Mouse (Mus musculus) embryonic facial prominence, embryonic 15.5 days (tissue): Measurements from ENCODE around the gene Nrxn3. TPM values are rescaled to one million over a fixed set of nuclear protein-coding genes. Genes with fewer than 3 reads are reported as not detected.

Experiments used
- ATAC-seq: fragments of 200-750 bp; cut with Nextera tagmentation; 2 replicates; pipeline ENCODE4 v1.8.0; 2017; ENCODE audit warnings: low read depth, moderate TSS enrichment; ENCODE audit not compliant: insufficient number of reproducible peaks, low FRiP score, low TSS enrichment
- H3K27ac ChIP-seq: fragments of 300-500 bp; sonication (generic); replicated peaks from 2 replicates; pipeline ENCODE4 v1.5.1; 2015; ENCODE audit warnings: mild to moderate bottlenecking, inconsistent platforms
- H3K27me3 ChIP-seq: fragments of 300-500 bp; sonication (generic); 2 replicates; pipeline ENCODE4 v1.6.1; 2015; ENCODE audit warnings: inconsistent platforms
- H3K36me3 ChIP-seq: fragments of 300-500 bp; sonication (generic); 2 replicates; pipeline ENCODE4 v1.6.1; 2015; ENCODE audit warnings: mild to moderate bottlenecking, inconsistent platforms
- H3K4me1 ChIP-seq: fragments of 300-500 bp; sonication (generic); 2 replicates; pipeline ENCODE4 v1.6.1; 2015; ENCODE audit warnings: inconsistent platforms
- H3K4me2 ChIP-seq: fragments of 300-500 bp; sonication (generic); replicated peaks from 2 replicates; pipeline ENCODE4 v1.6.1; 2015; ENCODE audit warnings: mild to moderate bottlenecking, inconsistent platforms
- H3K4me3 ChIP-seq: fragments of 300-500 bp; sonication (generic); replicated peaks from 2 replicates; pipeline ENCODE4 v1.5.1; 2015; ENCODE audit warnings: mild to moderate bottlenecking, inconsistent platforms
- H3K9ac ChIP-seq: fragments of 300-500 bp; sonication (generic); 2 replicates; pipeline ENCODE4 v1.6.1; 2015; ENCODE audit warnings: inconsistent platforms
- H3K9me3 ChIP-seq: fragments of 300-500 bp; sonication (generic); replicated peaks from 2 replicates; pipeline ENCODE4 v1.6.1; 2016; ENCODE audit warnings: inconsistent platforms
- WGBS: fragments of 180-500 bp; shearing (Covaris S2); methylation state at CpG from one replicate; pipeline ENCODE4 v1.1.7; 2015; 5-methylcytosine and 5-hydroxymethylcytosine counted together
- polyA plus RNA-seq: library from polyadenylated mRNA; unstranded; fragments of >200 nt; fragmentation: Nextera tagmentation; extraction: Ambion mirVana; gene quantifications from 2 replicates; pipeline ENCODE4 v1.2.1, GENCODE M21; 2015

Nrxn3 gene
- polyA plus RNA-seq, 1 experiment from 2014 or later, result 4.5 TPM

DNA sequence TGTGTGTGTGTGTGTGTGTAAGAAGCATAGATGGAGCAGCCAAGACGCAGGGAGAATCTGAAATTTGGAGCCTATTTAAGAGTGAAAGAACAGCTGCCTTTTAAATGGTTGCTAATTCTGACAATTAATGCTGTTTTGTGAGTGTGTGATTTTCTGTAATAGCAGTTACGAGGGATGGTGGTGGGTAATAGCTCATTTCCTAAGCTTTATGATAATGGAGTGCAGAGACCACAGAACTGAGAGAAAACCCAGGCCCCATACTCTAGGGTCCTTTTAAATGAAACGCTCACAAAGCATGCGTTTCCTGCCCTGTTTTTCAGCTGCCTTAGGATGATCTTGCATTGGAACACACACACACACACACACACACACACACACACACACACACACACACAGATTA is 137.7 kb downstream of the Nrxn3 start:
- H3K27me3 ChIP-seq, result no peaks in the 10 kb centered on the region
- no peaks in the 10 kb centered on the region for H3K36me3 ChIP-seq
- H3K4me3 ChIP-seq, result no peak overlapping the region
- H3K4me2 ChIP-seq, result no peak overlapping the region
- H3K9me3 ChIP-seq, result no peaks in the 10 kb centered on the region
- no peak overlapping the region for H3K27ac ChIP-seq
- no peaks in the 10 kb centered on the region for H3K4me1 ChIP-seq
- H3K9ac ChIP-seq, result no peak overlapping the region
- WGBS, result 42% methylated on average over 4 of the region's 4 CpGs
- no peak for ATAC-seq

DNA sequence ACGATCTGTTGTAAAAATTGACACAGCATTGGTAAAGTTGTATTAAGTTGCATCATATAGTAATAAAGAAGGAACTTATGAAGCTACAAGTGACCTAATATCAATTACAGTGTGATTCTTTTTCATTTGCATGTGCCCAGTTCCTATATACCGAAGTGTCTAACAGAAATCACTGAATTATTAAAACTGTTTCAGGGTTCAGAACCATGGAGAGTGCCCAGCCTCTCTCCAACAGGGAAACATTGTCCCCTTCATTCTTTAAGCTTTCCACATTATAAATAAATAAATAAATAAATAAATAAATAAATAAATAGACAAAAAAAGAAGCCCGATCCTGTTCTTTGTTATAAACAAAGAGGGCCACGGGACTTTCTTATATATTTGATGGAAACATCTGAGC is 140.4 kb downstream of the Nrxn3 start:
- ATAC-seq, result no peak
- H3K9ac ChIP-seq, result no peak overlapping the region
- H3K36me3 ChIP-seq, result no peaks in the 10 kb centered on the region
- no peaks in the 10 kb centered on the region for H3K4me1 ChIP-seq
- H3K4me3 ChIP-seq, result no peak overlapping the region
- no peaks in the 10 kb centered on the region for H3K9me3 ChIP-seq
- no peaks in the 10 kb centered on the region for H3K27me3 ChIP-seq
- H3K4me2 ChIP-seq, result no peak overlapping the region
- 65% methylated on average over 4 of the region's 4 CpGs for WGBS
- H3K27ac ChIP-seq, result no peak overlapping the region

DNA sequence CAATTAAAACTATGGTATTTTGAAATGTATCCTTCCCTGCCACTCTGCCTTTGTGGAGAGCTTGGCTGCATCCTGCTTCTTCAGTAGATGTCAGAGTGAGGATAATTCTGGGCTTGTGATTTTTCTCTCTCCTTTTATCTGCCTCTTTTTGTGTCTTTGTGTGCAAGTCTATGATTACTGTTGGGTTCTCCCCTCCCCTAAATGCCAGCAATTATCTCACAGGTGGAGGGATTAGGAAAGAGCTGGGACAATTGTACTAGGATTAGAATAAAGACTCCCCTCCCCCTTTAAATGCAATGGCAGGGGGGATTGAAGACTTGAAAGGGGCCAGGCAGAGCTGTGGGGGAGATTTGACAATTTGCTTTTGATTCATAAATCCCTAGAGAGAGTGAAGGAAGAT is 145.6 kb downstream of the Nrxn3 start:
- ATAC-seq, result no peak

DNA sequence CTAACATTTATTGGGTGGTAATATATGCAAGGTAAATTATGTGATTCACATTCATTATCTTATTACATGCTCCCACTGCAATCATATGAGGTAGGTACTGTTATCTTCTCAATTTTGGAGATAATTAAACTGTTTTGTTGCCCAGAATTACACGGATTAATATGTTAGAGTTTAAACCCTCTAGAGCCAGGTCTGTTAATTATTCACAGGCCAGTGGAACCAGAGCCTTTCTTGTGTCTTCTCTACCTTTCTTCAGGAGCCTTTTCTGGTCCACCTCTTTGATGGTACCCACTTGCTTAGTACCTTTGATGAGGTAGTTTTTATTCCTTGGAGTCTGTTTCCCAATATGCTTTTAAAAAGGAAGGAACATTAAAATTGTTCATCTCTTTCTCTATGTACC is 174.7 kb downstream of the Nrxn3 start:
- Histone ChIP-seq H3K9ac (no peak overlapping the region), H3K27ac (no peak overlapping the region), H3K4me3 (no peak overlapping the region), H3K4me2 (no peak overlapping the region), H3K4me1 (no peaks in the 10 kb centered on the region), H3K36me3 (no peaks in the 10 kb centered on the region), H3K27me3 (no peaks in the 10 kb centered on the region), H3K9me3 (no peaks in the 10 kb centered on the region)
- ATAC-seq, result no peak
- 61% methylated on average over 1 of the region's 1 CpGs for WGBS

More for the DNA sequence above, 145.6 kb downstream of the Nrxn3 start:
- Histone ChIP-seq H3K9me3 (no peaks in the 10 kb centered on the region), H3K4me1 (no peaks in the 10 kb centered on the region; the same call in 1 of the 2 replicates), H3K9ac (no peak overlapping the region), H3K27ac (no peak overlapping the region), H3K27me3 (no peaks in the 10 kb centered on the region), H3K4me3 (no peak overlapping the region), H3K4me2 (no peak overlapping the region), H3K36me3 (no peaks in the 10 kb centered on the region)

DNA sequence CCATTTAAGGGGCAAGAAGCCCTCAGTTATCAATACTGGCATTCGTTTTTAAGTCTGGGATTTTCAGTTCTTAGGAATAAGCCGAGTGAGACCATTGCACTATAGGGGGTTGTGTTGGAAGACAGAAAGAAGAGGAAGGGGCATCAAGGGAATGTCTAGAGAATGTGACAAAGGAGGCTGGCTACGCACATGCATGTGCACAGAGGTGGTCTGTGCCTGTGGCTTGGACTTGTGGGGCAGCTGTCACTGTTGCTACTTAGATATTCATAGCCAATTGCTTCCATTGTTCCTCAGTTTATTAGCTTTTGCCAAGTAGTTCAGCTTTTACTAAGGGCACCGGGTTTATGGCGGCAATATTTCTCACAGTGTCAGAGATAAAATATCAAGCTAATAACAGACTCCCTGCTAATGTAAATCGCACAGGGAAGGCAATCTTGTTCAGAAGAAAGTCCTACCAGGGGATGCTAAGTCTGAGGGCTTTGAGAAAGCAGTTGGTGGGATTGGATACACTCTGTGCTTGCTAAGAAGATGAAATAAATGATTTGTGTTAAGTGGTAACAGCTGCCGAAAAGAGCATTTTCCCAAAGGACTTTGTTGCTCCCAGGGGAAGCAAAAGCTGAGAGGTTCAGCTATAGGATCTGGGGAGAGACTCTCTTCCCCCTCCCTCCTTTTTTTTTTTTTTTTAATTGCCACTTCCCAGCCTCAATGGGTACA is 177.5 kb downstream of the Nrxn3 start:
- 67% methylated on average over 7 of the region's 7 CpGs for WGBS
- no peaks in the 10 kb centered on the region for H3K27me3 ChIP-seq
- no peak overlapping the region for H3K9ac ChIP-seq
- H3K36me3 ChIP-seq, result no peaks in the 10 kb centered on the region
- H3K9me3 ChIP-seq, result no peaks in the 10 kb centered on the region
- no peaks in the 10 kb centered on the region for H3K4me1 ChIP-seq
- H3K4me3 ChIP-seq, result no peak overlapping the region
- ATAC-seq, result no peak
- no peak overlapping the region for H3K27ac ChIP-seq
- H3K4me2 ChIP-seq, result no peak overlapping the region

DNA sequence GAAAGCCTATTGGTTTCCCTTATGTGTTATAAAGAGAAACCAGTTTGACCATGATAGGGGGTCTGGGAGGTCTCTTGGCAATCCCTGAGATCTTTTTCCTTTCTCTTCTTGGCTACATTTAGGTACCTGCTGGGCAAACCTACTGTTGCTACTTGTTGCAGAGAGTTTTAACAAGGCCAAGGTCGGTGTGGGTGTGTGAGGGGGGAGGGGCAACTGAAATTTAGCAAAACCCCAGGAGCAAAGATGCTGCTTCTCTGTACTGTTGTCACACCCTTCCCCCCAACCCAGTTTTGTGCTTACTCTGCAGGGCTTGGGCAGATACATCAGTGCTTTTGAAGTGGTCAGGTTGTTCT is 178.0 kb downstream of the Nrxn3 start:
- Histone ChIP-seq H3K27ac (no peak overlapping the region), H3K4me1 (no peaks in the 10 kb centered on the region), H3K4me3 (no peak overlapping the region), H3K27me3 (no peaks in the 10 kb centered on the region), H3K36me3 (no peaks in the 10 kb centered on the region), H3K9ac (no peak overlapping the region), H3K4me2 (no peak overlapping the region), H3K9me3 (no peaks in the 10 kb centered on the region)
- 0% methylated on average over 1 of the region's 1 CpGs for WGBS
- ATAC-seq, result no peak

DNA sequence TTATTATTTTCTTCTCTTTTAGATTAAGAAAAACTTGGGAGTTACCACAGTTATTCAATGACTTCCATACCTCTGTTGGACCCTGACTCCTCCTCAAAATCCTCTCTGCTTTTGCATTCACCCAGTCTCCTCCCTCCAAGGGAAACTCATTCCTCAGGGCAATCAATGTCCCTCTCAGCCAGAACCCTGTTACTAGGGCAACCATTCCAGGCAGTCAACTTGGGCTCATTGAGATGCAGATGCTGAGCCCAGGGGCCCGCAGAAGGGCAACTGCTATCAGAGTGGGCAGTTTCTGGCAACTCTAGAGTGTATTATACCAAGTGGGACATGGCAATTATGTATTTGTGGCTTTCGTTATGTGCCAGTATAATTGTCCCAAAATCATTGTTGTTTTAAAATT is 188.1 kb downstream of the Nrxn3 start:
- 32% methylated on average over 2 of the region's 2 CpGs for WGBS
- no peaks in the 10 kb centered on the region for H3K27me3 ChIP-seq
- H3K4me1 ChIP-seq, result no peaks in the 10 kb centered on the region
- no peak overlapping the region for H3K4me2 ChIP-seq
- no peaks in the 10 kb centered on the region for H3K9me3 ChIP-seq
- H3K9ac ChIP-seq, result no peak overlapping the region
- no peaks in the 10 kb centered on the region for H3K36me3 ChIP-seq
- no peak for ATAC-seq
- H3K27ac ChIP-seq, result no peak overlapping the region
- H3K4me3 ChIP-seq, result no peak overlapping the region

DNA sequence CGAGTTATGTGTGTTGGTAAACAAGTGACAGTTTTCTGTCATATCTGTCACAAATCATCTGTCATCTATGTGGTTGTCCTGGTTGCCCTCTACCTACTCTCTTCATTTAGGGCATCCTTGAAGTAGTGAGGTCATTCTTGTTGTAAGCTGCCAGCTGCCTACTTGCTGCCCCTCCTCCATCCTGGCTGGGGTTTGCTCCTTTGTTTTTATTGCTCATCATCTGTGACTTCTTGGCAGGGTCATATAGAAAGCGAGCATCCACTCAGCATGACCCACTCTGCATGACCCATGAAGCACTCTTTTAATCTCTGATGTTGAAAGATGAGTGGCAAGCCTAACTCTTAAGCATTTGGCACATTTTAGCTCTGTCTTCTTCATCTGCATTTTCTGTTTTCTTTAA is 194.1 kb downstream of the Nrxn3 start:
- Histone ChIP-seq H3K9ac (no peak overlapping the region), H3K4me2 (no peak overlapping the region), H3K4me3 (no peak overlapping the region), H3K27me3 (no peaks in the 10 kb centered on the region), H3K4me1 (no peaks in the 10 kb centered on the region), H3K27ac (no peak overlapping the region), H3K9me3 (no peaks in the 10 kb centered on the region), H3K36me3 (no peaks in the 10 kb centered on the region)
- no peak for ATAC-seq
- 63% methylated on average over 2 of the region's 2 CpGs for WGBS

DNA sequence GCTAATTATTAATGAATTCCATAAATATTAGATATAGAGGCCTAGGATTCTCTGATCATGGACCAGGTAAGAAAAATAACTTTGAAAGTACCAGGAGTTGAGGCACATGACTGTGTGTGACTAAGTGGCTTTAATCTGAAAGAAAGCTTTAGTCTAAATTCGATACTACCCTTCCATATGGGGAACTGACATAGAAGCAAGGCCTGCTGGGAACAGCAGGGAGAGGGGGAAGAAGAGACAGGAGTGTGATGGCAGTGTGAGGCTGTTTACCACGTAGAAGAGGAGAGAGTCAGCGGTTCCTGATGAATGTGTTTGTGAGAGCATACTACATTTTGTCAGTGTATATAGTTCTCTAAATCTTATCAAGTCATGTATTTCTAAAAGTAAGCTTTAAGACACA is 202.2 kb downstream of the Nrxn3 start:
- Histone ChIP-seq H3K4me1 (no peaks in the 10 kb centered on the region), H3K9ac (no peak overlapping the region), H3K4me2 (no peak overlapping the region), H3K36me3 (no peaks in the 10 kb centered on the region), H3K4me3 (no peak overlapping the region), H3K27ac (no peak overlapping the region), H3K9me3 (no peaks in the 10 kb centered on the region), H3K27me3 (no peaks in the 10 kb centered on the region)
- no peak for ATAC-seq
- 70% methylated on average over 3 of the region's 3 CpGs for WGBS

DNA sequence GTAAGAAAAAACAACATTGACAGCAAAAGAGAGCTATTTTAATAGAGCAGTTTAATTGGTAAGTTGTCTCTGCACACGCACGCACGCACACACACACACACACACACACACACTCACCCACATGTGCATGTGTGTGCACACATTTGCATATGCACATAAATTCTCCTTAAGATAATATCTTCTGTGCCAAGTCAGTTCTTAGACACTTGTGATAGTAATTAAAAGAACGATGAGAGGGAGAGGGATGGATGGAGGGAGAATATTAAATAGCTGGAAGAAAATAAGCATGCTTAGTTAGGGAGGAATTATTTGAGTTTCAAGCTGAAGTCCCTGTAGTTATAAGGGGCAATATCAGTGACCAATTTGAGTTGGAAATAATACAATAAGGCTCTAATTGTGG is 203.6 kb downstream of the Nrxn3 start:
- no peak overlapping the region for H3K4me2 ChIP-seq
- no peak overlapping the region for H3K27ac ChIP-seq
- no peak overlapping the region for H3K9ac ChIP-seq
- WGBS, result 88% methylated on average over 4 of the region's 4 CpGs
- H3K36me3 ChIP-seq, result no peaks in the 10 kb centered on the region
- H3K4me1 ChIP-seq, result no peaks in the 10 kb centered on the region
- no peak overlapping the region for H3K4me3 ChIP-seq
- no peaks in the 10 kb centered on the region for H3K27me3 ChIP-seq
- ATAC-seq, result no peak
- no peaks in the 10 kb centered on the region for H3K9me3 ChIP-seq

DNA sequence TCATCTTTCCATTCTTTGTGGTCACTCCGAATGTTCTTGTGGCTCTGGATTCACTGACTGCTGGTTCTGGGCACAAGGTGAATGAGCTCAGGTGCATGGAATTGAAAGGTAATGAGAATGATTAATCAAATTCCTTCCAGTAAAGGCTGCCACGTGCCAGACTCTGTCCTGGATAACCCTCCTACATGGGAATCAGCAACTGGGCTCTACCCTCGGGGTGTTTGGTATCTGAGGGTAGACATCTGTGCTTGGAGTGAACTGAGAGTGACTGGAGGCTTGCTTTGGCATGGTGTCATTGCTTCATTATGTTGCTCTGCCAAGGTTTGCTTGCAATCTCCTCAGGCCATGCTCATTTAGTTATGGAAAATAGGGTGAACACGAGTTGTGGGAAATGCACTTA is 209.0 kb downstream of the Nrxn3 start:
- Histone ChIP-seq H3K4me2 (no peak overlapping the region), H3K27ac (no peak overlapping the region), H3K4me1 (no peaks in the 10 kb centered on the region), H3K4me3 (no peak overlapping the region), H3K9ac (no peak overlapping the region), H3K9me3 (no peaks in the 10 kb centered on the region), H3K36me3 (no peaks in the 10 kb centered on the region), H3K27me3 (no peaks in the 10 kb centered on the region)
- no peak for ATAC-seq
- WGBS, result 59% methylated on average over 4 of the region's 4 CpGs

DNA sequence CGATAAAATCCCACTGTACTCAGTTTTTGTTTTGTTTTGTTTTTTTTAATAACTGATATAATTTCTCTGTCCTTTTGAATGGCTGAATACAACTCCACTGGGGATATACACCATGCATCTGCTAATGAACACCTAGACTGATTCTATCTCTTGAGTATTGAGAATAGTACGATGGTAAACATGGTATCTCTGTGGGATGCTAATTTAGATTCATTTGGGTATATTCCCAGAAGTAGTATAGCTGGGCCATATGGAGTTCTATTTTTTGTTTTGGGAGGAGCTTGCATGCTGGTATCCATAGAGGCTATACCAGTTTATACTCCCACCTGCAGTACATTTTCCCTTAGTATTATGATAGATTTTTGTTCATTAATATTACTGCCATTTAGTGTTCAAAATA is 217.0 kb downstream of the Nrxn3 start:
- 84% methylated on average over 2 of the region's 2 CpGs for WGBS
- Histone ChIP-seq H3K9me3 (no peaks in the 10 kb centered on the region), H3K4me2 (no peak overlapping the region), H3K27me3 (no peaks in the 10 kb centered on the region), H3K36me3 (no peaks in the 10 kb centered on the region), H3K9ac (no peak overlapping the region), H3K27ac (no peak overlapping the region), H3K4me1 (no peaks in the 10 kb centered on the region), H3K4me3 (no peak overlapping the region)
- ATAC-seq, result no peak
